Mouse (Mus musculus) adrenal gland, adult 18-20 months (tissue): ENCODE measurements around the gene Asic2. TPM values are rescaled to one million over a fixed set of nuclear protein-coding genes. Genes with fewer than 3 reads are reported as not detected.

Experiments used
- DNase-seq, 2 experiments: peaks; one replicate each; pipeline ENCODE4 v3.0.0; 2021 to 2022; ENCODE audit warnings: low spot score in 2 of 2
- total RNA-seq, 2 experiments: library from RNA; stranded (reverse); gene quantifications; 1 replicate in 1 of 2; 2 replicates in 1 of 2; pipeline ENCODE4 v1.2.3; 2021

Asic2 gene
- total RNA-seq, 2 experiments from 2014 or later, result 2.5 to 3.2 TPM

DNA sequence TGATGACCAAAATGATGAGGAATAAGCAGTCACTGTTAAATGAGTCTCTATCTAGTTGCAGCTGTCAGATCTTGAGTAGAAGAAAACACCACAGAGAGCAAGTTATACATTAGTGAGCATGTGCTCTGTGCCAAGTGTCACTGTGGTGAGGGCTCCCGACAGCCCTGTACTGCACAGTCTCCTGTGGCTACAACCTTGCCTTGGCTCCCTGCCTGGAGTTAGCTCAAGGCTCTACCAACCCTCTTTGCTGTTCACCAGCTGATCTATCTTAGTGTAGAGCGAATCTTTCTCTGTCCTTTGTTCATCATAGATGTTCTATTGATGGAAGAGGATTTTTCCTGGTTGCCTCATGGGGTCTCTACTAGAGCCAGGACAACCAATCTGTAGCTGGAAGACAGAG is 494.1 kb downstream of the Asic2 start:
- DNase-seq, result no peak

DNA sequence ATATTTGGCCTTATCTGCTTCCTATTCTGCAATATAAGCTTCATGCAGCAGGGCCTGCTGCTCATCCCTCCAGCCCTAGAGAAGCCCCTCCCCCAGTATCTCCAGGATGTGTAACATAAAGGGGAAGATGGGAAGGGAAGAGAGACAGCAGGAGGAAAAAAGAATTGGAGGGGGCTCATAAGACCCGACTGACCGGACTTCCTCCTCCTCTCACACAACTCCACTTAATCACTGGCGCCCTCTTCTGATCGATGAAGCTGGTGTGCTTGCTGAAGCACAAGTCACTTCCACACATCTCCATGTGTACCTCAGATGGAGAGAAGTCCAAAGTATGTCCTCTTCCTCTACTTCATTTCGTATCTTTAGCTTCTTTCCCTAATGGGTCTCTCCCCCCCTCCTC is 506.1 kb downstream of the Asic2 start:
- DNase-seq, result peak; percentile 12 to 24

DNA sequence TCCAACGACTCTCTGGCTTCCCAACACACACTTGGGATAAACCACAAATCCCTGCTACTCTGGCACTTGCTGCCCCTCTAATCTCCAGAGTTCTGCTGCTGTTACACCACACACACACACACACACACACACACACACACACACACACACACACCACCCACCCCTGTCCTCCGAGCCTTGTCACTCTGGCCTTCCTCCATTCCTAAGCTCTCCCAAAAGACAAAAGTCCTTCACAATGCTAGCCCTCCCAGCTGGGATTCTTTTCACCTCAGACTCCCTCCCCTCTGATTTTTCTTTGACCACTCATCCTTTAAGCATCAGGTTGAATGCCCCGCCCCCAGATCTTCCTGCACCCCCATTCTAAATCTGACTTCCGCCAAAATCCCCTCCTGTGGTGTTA is 506.5 kb downstream of the Asic2 start:
- DNase-seq, result no peak

DNA sequence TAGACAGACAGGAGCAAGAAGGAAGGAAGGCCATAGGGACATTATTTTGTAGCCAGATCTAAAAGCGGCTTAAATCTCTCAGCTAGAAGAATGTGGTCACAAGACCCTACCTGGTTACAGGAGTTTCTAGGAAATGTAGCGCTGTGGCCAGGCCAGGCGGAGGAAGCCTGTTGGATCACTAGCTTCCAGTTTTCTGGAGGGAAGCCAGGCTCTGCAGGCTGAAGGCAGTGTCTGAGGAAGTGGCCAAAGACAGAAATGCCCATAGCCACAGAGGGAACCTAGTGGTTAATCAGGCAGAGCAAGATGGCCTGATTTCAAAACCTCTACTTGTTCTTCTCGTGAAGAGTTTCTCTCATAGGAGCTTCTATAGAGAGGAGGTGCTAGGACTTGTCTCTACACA is 513.3 kb downstream of the Asic2 start:
- no peak for DNase-seq

DNA sequence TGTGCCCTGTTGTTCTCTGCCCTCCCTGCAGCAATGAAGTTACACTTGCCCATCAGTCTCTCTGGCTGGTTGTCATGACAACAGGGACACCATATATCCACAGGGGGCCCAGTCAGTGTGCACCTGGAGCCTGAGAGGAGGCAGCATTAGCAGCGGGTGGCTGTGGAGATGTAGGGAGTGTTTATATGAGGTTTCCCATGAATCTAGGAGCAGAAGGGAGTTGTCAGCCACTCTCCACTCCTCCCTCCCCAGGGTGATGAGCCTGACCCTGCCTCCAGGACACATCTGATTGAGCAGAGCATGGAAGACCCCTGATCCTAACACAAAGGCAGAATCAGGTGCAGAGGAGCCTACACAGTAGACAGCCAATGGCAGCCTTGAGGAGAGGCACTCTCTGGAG is 514.1 kb downstream of the Asic2 start:
- no peak for DNase-seq

DNA sequence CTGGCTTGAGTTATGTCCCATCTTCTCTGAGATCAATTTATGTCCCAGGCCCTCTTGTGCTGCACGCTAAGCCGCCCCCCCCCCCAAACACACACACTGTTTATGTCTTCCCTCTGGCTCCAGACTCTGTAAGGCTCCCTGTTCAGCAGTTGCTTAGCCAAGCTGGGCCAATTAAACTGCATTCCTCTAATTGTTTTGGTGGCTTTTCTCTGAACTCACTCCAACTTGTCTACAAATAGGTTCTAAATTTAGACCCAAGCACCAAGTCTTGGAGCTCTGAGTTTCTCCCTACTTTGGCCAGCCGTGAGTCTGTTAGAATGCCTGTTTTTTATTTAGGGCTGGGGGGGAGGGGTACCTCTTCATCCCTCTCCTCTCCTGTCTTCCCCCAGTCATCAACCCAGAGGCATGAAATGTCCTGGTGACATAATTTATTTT is 519.0 kb downstream of the Asic2 start:
- no peak for DNase-seq

DNA sequence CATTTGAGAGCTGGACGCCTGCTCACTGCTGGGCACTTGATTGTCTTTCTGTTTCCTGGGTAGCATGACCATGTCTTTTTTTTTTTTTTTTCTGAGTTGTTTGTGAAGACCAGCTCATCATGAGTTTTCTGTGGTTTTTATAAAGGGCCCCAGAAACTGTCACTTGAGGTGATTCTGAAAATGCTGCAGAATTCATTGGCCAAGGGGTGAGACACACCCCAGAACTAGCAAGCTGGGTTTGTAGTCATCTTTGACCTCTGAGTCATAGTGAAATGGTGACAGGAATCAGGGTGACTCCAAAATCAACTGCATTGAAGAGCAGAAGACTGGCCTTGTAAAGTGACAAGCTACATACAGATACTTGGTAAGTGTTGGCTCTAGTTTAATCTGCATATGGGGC is 521.9 kb downstream of the Asic2 start:
- DNase-seq, result no peak

DNA sequence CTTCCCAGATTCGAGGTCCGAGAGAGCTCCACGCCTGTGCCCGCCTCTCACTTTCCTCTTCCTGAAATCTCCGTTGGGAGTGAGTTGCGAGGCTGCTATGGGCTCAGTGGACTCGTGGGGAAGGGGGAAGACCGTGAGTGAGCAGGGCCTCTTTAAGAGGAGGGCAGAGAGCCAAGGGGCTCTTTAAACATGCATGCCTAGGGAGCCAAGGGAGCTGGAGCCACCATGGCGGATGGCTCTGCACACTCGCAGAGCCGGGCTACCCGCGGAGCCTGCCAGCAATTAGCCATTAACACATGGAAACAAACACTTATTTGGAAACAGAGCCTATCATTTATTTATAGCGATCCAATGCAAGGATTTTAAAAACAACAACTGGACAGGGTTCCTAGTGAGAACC is 541.4 kb downstream of the Asic2 start:
- no peak for DNase-seq

DNA sequence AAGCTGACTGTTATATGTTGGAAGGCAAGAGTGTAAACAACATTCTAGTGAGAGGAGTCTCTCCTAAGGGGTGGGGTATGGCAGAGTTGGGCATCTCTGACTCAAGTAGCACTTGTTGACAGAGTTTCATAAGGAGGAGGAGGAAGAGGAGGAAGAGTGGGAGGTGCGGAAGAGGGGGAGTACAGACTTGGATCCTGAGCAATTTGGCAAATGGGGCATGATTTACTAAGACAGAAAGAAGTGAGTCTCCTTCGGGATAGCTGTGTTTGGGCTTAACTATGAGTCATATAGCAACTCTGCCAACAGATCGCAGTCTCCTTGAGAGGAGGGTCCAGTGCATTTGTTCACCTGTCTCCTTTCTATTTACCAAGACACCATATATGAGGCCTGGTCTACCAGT is 549.1 kb downstream of the Asic2 start:
- no peak for DNase-seq

DNA sequence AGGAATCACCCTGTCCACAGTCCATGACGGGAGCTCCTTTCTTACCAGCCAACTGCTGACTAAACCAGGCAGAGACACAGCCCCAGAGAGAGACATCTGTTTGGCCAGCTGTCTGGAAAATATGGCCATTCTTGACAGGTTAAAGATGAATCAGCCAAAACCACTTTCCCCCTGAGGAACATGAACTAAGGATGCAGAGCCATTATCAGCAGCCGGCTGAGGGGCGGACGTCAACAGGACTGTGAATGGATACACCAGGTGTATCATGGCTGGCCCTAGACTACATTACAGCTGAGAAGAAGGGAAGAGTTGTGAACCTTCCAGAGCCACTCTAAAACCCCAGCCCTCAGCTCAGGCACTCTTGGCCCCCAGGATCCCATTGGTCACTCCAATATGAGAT is 550.2 kb downstream of the Asic2 start:
- DNase-seq, result no peak

DNA sequence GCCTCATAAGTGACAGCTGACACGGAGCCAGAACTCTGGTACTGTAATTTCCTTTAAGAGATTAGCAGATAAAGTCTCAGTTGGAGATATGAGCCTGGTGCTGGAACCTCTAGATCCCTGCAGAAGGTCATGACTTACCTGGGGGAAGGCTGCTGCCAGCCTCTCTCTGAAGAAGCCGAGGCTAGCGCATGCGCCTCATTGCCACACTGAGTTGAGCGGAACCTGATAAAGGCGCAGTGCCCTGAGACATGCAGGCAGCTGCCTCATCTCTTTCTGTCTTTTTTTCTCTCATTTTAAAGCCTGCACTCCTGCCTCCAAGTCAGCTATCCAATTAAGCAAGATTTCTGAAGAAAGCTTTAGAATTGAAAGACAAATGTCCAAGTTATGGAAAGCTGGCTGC is 551.9 kb downstream of the Asic2 start:
- no peak for DNase-seq

DNA sequence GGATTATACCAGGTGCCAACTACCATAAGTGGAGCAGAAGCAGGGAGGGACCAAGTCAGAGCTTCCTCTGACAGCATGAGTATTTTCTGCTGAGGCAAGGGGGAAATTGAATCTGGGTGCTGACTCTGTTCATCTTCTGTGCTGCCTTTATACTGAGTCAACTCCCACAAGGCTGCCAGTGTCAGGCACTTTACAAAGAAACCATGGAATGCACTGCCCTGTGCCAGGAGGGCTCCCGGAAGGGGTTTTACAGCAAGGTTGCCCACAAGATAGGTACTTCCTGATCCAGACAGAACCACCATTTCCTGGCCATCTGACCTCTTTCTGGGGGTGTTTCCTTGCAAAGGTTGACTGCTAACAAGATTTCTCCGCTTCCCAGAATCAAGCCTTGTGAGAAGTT is 553.7 kb downstream of the Asic2 start:
- no peak for DNase-seq

DNA sequence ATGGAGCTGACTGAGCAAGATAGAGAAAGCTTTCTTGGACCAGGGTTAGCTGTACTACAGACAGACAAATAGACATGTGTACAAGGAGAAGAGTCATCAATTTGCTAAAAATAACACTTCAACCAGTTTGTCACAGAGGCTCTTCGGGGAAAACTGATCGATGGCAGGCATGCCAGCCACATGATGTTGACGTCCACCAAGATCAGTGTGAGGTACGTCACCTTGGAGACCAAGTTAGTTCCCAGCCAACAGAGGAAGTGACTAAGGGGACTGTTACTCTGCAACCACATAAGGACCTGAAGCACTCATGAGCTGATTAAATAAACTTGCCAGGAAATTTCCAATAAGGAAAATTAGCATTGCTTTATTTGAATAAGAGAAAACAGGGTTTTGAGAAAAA is 557.0 kb downstream of the Asic2 start:
- no peak for DNase-seq

DNA sequence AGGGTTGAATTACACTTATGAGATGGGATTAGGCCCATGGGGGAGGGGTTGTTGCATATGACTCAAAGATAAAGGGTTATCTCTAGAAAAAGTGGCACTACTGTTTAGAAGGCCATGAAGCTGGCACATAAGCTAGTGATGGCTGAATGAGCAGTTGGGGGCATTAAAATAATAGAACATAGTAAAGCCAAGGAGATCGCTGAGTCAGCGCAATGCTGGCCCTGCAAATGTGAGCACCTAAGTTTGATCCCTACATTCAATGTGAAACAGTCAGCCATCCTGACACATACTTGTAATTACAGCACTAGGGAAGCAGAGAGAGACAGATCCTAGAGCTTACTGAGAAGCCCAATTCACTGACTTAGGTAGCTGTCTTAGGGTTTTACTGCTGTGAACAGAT is 562.3 kb downstream of the Asic2 start:
- DNase-seq, result no peak

DNA sequence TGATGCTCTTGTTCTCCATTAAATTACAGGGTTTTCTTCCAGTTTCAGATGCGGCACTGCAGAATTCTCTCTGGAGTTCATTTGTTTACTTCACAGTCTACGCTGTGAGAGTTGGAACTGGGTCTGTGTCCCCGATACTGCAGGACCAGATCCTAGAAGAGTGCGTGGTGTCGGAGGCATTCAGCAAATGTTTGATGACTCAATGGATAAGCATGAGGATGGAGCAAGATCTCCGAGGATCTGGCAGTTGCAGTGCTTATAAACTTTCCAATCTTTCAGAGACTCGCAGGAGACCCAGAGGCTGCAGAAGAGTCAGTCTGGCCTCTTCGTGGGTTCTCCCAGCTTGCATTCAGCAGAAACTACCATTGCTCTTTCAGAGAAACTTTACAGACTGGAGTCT is 566.0 kb downstream of the Asic2 start:
- DNase-seq, result no peak

DNA sequence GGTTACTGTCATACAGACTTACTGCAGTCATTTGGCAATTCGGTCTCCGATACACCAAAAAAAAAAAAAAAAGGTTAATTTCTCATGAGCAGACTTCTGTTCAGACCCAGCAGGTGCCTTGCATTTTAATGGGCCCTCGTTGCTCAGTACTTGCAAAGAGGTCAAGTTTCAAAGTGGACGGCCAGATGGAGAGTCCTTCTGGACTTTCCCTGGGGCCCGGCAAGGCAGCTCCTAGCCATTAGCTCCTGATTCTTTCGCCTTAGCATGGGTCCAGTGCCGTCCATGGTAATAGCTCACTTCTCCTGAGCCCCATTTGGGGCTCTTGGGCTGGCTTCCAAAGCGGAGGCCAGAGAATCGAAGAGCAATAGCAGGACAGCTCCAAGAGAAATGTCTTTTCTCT is 575.4 kb downstream of the Asic2 start:
- no peak for DNase-seq

DNA sequence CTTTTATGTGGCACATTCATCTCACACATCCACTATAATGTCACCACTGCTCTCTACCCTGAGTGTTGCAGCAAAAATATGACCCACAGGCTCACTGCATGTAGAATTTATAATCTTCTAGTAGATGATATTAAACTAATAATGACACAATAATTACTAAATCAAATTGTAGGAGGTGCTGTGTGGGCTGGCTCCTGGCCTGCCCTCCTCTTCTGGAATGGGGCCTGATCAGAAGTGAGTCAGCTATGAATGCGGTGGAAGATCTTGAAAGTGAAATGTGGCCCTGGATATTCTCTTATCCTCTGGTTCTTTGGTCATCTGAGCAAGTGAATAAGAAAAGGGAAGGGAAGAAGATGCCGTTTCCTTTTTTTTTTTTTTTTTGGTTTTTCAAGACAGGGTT is 582.1 kb downstream of the Asic2 start:
- no peak for DNase-seq

DNA sequence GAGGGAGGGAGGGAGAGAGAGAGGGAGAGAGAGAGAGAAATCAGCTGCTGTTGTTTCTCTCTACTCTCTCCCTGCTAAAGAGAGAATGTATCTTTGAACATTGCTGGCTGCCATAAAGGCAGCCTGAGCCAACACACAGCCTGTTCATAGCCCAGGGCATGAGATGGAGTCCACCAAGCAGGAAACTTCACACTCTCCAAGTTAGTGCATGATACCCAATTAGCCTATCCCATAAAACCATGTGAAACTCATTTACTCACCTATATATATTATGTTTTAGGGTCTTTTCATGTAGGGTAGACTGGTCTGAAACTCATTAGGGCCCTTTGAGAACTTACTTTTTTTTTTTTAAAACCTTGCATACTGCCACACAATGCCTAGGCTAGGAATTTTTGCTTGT is 582.7 kb downstream of the Asic2 start:
- no peak for DNase-seq

DNA sequence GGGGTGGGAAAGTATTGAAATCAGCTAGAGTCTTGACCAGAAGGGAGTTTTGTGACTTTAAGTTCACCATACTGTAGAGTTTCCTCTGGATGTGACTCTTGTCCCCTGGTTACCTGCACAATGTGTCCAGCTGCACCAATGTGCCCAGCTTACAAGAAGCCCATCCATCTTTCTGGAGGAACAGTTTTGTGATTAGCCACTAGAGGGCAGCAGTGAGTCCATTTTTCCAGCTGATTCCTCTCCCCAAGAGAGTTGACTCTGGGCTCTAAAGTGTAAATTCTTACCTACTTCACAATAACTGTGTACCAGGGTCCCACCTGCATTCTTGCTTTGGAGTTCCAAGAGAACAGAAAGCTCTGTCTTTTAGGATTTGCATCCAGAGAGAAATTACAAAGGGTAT is 593.4 kb downstream of the Asic2 start:
- DNase-seq, result peak; percentile 52 to 64

DNA sequence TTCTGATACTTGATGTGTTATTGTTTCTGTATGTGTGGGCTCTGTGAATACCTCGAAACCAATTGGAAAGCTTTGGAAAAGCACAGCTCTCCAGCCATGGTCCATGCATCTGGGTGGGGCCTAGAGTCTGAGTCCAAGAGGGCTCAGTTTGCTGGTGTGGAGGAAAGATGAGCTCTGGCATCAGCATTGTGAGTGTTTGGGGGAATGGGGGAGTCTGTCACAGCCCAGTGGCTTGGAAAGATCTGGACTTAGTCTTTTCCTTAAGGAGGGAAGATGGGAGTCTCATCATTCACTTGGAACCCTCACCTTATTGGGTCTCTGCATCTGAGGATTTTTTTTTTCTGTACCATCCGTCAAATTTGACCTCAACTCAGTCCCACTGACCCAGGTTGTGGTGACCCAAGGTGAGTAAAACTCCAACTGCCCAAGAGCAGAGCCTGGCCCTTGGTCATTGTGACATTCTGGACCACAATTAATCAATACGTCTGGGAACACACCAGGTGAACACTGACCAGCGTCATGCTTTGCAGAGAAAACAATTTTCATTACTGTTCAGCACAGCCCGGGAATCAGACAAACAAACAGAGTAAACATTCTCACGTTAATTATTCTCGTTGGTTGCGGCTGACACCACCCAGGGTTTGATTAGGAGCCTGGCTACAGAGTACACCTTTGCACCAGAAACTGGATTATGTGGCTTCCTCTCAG is 594.1 kb downstream of the Asic2 start:
- no peak for DNase-seq

DNA sequence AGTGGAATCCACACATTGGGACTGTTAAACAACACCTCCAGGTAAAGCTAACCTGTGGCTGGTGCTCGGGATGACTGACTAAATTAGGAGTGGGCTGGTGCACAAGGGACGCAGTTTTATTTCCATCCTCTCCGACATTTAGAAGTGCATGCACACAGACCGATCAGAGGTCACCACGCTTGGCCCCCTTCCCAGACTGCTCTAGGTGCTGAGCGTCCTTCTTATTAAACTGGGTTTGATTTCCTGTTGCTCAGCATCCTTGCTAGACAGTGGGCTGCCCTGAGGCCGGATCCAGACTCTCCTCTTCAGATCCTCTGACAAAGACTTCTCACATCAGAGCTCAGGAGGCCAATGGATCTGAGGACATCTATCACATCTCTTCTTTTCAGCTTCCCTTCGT is 596.7 kb downstream of the Asic2 start:
- peak; percentile 45 to 52 for DNase-seq

DNA sequence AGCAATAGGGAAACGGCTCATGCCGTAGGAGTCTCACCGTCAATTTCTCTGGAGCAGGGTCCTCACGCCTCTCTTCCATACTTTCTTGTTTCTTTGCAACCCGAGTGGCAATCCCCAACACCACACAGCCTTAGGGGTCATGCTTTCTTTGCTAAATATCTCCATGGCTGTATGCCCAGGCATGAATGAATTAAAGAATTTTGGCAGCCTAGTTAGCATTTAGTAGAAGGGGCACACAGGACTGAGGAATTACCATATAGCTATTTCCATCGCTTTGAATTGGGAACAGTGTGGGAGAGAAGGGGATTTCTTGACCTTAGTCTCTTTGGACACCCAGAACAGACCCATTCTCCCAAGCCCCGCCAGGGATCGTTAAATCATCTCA is 597.8 kb downstream of the Asic2 start:
- DNase-seq, result no peak

DNA sequence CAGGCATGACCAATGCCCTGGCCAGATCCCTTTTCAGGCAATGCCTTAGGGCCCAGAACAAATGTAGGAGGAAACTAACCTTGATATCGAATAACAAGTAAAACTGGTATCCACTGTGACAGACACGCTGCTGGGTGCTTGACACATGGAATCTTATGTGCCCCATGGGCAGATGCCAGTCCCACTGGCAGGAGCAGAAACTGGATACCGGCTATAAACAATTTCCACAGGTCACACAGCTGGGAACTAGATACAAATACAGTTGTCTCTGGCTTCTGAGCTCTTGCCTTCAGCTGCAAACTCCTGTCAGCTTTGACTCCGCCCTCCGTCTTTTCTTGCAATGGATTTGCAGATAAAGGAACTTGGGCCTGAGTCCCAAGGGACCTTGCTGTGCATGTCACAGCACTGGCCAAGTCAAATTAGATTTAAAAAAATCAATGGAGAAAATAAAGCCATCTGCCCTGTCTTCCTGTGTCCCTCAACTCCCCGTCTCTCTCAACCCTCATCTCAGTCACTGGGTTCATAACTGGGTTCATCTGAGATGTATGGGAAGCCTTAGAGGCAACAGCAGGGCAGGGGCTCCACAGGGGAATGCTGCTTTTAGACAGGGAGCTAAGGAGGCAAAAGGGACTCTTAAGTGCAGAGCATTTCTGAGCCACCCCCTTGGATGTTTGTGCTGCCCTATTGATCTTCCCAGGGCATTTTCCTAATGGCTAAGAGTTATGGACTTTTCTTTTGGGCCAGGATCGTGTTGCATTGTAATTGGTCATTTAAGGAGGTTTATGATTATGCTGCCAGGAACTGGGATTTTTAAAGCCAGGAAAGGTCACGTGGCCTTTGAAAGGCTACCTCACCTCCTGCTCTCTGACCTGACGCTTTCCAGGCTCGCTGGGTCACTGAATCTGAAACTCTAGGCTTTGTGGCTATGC is 598.5 kb downstream of the Asic2 start:
- DNase-seq, result no peak
